Mouse (Mus musculus) forebrain, embryonic 12.5 days (tissue): ENCODE measurements at regions not wholly inside any gene's neighbourhood (a gene's known extent, or its start where the extent isn't known, plus 50 kb on each side); places are given as distances from the start of the nearest gene placed in this dataset.

ENCODE experiments used
- ATAC-seq: fragments of 200-750 bp; cut with Nextera tagmentation; 2 replicates; pipeline ENCODE4 v1.8.0; 2017; ENCODE audit warnings: moderate TSS enrichment; ENCODE audit not compliant: low FRiP score
- H3K27ac ChIP-seq: fragments of 300-500 bp; sonication (generic); 2 replicates; pipeline ENCODE4 v1.5.1; 2016; ENCODE audit warnings: mild to moderate bottlenecking
- H3K27me3 ChIP-seq: fragments of 300-500 bp; sonication (generic); 2 replicates; pipeline ENCODE4 v1.6.1; 2016; ENCODE audit warnings: mild to moderate bottlenecking
- H3K36me3 ChIP-seq: fragments of 300-500 bp; sonication (generic); replicated peaks from 2 replicates; pipeline ENCODE4 v1.6.1; 2016; ENCODE audit warnings: mild to moderate bottlenecking
- H3K4me1 ChIP-seq: fragments of 300-500 bp; sonication (generic); 2 replicates; pipeline ENCODE4 v1.6.1; 2016
- H3K4me2 ChIP-seq: fragments of 300-500 bp; sonication (generic); 2 replicates; pipeline ENCODE4 v1.6.1; 2016; ENCODE audit warnings: mild to moderate bottlenecking, moderate library complexity
- H3K4me3 ChIP-seq: fragments of 300-500 bp; sonication (generic); replicated peaks from 2 replicates; pipeline ENCODE4 v1.5.1; 2016; ENCODE audit warnings: mild to moderate bottlenecking
- H3K9ac ChIP-seq: fragments of 300-500 bp; sonication (generic); 2 replicates; pipeline ENCODE4 v1.6.1; 2016; ENCODE audit warnings: mild to moderate bottlenecking
- H3K9me3 ChIP-seq: fragments of 300-500 bp; sonication (generic); 2 replicates; pipeline ENCODE4 v1.6.1; 2016
- WGBS: fragments of 180-500 bp; shearing (Covaris S2); methylation state at CpG from one replicate; pipeline ENCODE4 v1.1.7; 2016; 5-methylcytosine and 5-hydroxymethylcytosine counted together

GRCm38 (mm10) chr2:178785843-178786242, 355.5 kb downstream of the Cdh26 start:
- no peaks in the 10 kb centered on the region for H3K27me3 ChIP-seq
- no peak overlapping the region for H3K9ac ChIP-seq
- peaks cover 16% of the 10 kb centered on the region for H3K4me1 ChIP-seq
- no peak overlapping the region for H3K4me2 ChIP-seq
- no peak overlapping the region for H3K27ac ChIP-seq
- H3K36me3 ChIP-seq = no peaks in the 10 kb centered on the region
- H3K9me3 ChIP-seq = no peaks in the 10 kb centered on the region
- WGBS = 61% methylated on average over 6 of the region's 6 CpGs
- H3K4me3 ChIP-seq = no peak overlapping the region
- no peak for ATAC-seq

GRCm38 (mm10) chr2:178795841-178796240, 365.5 kb downstream of the Cdh26 start:
- WGBS = 46% methylated on average over 3 of the region's 3 CpGs
- no peaks in the 10 kb centered on the region for H3K9me3 ChIP-seq
- H3K36me3 ChIP-seq = no peaks in the 10 kb centered on the region
- H3K27ac ChIP-seq = no peak overlapping the region
- no peak for ATAC-seq
- no peak overlapping the region for H3K9ac ChIP-seq
- H3K4me2 ChIP-seq = no peak overlapping the region
- no peaks in the 10 kb centered on the region for H3K27me3 ChIP-seq
- no peaks in the 10 kb centered on the region for H3K4me1 ChIP-seq
- H3K4me3 ChIP-seq = no peak overlapping the region

- 62% methylated on average over 12 of the region's 12 CpGs for WGBS
- H3K4me3 ChIP-seq = no peak overlapping the region
- no peak for ATAC-seq
- H3K4me1 ChIP-seq = no peaks in the 10 kb centered on the region
- no peaks in the 10 kb centered on the region for H3K27me3 ChIP-seq
- H3K27ac ChIP-seq = no peak overlapping the region
- no peak overlapping the region for H3K9ac ChIP-seq
- H3K36me3 ChIP-seq = no peaks in the 10 kb centered on the region
- no peaks in the 10 kb centered on the region for H3K9me3 ChIP-seq
- H3K4me2 ChIP-seq = no peak overlapping the region
These were observed 371.1 kb downstream of the Cdh26 start for GRCm38 (mm10) chr2:178801464-178801863.

GRCm38 (mm10) chr2:178805283-178805682, 375.0 kb downstream of the Cdh26 start:
- H3K4me3 ChIP-seq = no peak overlapping the region
- no peaks in the 10 kb centered on the region for H3K27me3 ChIP-seq
- no peak overlapping the region for H3K9ac ChIP-seq
- H3K4me1 ChIP-seq = peaks cover 7% of the 10 kb centered on the region; the same call in 1 of the 2 replicates
- WGBS = 82% methylated on average over 8 of the region's 8 CpGs
- no peak for ATAC-seq
- H3K9me3 ChIP-seq = no peaks in the 10 kb centered on the region
- H3K27ac ChIP-seq = no peak overlapping the region
- H3K36me3 ChIP-seq = no peaks in the 10 kb centered on the region
- H3K4me2 ChIP-seq = no peak overlapping the region

- H3K27ac ChIP-seq = no peak overlapping the region
These were observed 391.2 kb downstream of the Cdh26 start for GRCm38 (mm10) chr2:178821552-178821951.

GRCm38 (mm10) chr2:178830313-178830712, 400.0 kb downstream of the Cdh26 start:
- WGBS = 74% methylated on average over 3 of the region's 3 CpGs
- ATAC-seq = no peak

More at GRCm38 (mm10) chr2:178821552-178821951, 391.2 kb downstream of the Cdh26 start:
- Histone ChIP-seq H3K9ac (no peak overlapping the region), H3K27me3 (no peaks in the 10 kb centered on the region), H3K4me2 (no peak overlapping the region), H3K36me3 (no peaks in the 10 kb centered on the region), H3K4me3 (no peak overlapping the region), H3K9me3 (no peaks in the 10 kb centered on the region), H3K4me1 (no peaks in the 10 kb centered on the region)
- 84% methylated on average over 6 of the region's 6 CpGs for WGBS
- ATAC-seq = no peak

GRCm38 (mm10) chr2:178834986-178835385, 404.7 kb downstream of the Cdh26 start:
- Histone ChIP-seq H3K27me3 (0 out of 2 replicates have a peak, but pooled peaks cover 4% of the 10 kb centered on the region), H3K36me3 (no peaks in the 10 kb centered on the region), H3K4me3 (no peak overlapping the region), H3K4me1 (peaks cover 17% of the 10 kb centered on the region), H3K9ac (no peak overlapping the region), H3K9me3 (no peaks in the 10 kb centered on the region), H3K4me2 (no peak overlapping the region), H3K27ac (no peak overlapping the region)
- no peak for ATAC-seq
- 89% methylated on average over 7 of the region's 7 CpGs for WGBS

More at GRCm38 (mm10) chr2:178830313-178830712, 400.0 kb downstream of the Cdh26 start:
- H3K27ac ChIP-seq = no peak overlapping the region
- 0 out of 2 replicates have a peak, but pooled peaks cover under 1% of the 10 kb centered on the region for H3K27me3 ChIP-seq
- no peaks in the 10 kb centered on the region for H3K36me3 ChIP-seq
- H3K9ac ChIP-seq = no peak overlapping the region
- no peak overlapping the region for H3K4me3 ChIP-seq
- H3K4me1 ChIP-seq = peaks cover 6% of the 10 kb centered on the region; the same call in 1 of the 2 replicates
- H3K9me3 ChIP-seq = no peaks in the 10 kb centered on the region
- H3K4me2 ChIP-seq = no peak overlapping the region

- H3K4me1 ChIP-seq = peaks cover 18% of the 10 kb centered on the region
- H3K4me2 ChIP-seq = no peak overlapping the region
- H3K9me3 ChIP-seq = no peaks in the 10 kb centered on the region
- no peak overlapping the region for H3K4me3 ChIP-seq
- WGBS = 22% methylated on average over 6 of the region's 6 CpGs
- no peaks in the 10 kb centered on the region for H3K36me3 ChIP-seq
- H3K27ac ChIP-seq = no peak overlapping the region
- H3K9ac ChIP-seq = no peak overlapping the region
- ATAC-seq = peak; percentile 42
- 0 out of 2 replicates have a peak, but pooled peaks cover 4% of the 10 kb centered on the region for H3K27me3 ChIP-seq
These were observed 408.2 kb downstream of the Cdh26 start for GRCm38 (mm10) chr2:178838571-178838970.

GRCm38 (mm10) chr2:178840975-178841374, 410.6 kb downstream of the Cdh26 start:
- no peaks in the 10 kb centered on the region for H3K36me3 ChIP-seq
- no peak overlapping the region for H3K4me2 ChIP-seq
- H3K9me3 ChIP-seq = no peaks in the 10 kb centered on the region
- peaks cover 16% of the 10 kb centered on the region for H3K4me1 ChIP-seq
- H3K27ac ChIP-seq = 0 out of 2 replicates have a peak overlapping the region, but pooled peaks have one; percentile 26
- peak; percentile 57; the same call in 1 of the 2 replicates for ATAC-seq
- WGBS = 73% methylated on average over 2 of the region's 2 CpGs
- H3K9ac ChIP-seq = no peak overlapping the region
- no peaks in the 10 kb centered on the region for H3K27me3 ChIP-seq
- no peak overlapping the region for H3K4me3 ChIP-seq

GRCm38 (mm10) chr2:178842595-178842994, 412.3 kb downstream of the Cdh26 start:
- no peak for ATAC-seq
- WGBS = 69% methylated on average over 12 of the region's 12 CpGs

GRCm38 (mm10) chr2:178843458-178843857, 413.1 kb downstream of the Cdh26 start:
- H3K9me3 ChIP-seq = no peaks in the 10 kb centered on the region
- H3K4me2 ChIP-seq = no peak overlapping the region
- no peaks in the 10 kb centered on the region for H3K36me3 ChIP-seq
- H3K9ac ChIP-seq = no peak overlapping the region
- no peak for ATAC-seq
- no peak overlapping the region for H3K27ac ChIP-seq
- H3K4me1 ChIP-seq = peaks cover 12% of the 10 kb centered on the region
- no peak overlapping the region for H3K4me3 ChIP-seq
- 89% methylated on average over 3 of the region's 3 CpGs for WGBS
- no peaks in the 10 kb centered on the region for H3K27me3 ChIP-seq

More at GRCm38 (mm10) chr2:178842595-178842994, 412.3 kb downstream of the Cdh26 start:
- no peak overlapping the region for H3K4me3 ChIP-seq
- no peak overlapping the region for H3K4me2 ChIP-seq
- no peak overlapping the region for H3K9ac ChIP-seq
- peaks cover 16% of the 10 kb centered on the region for H3K4me1 ChIP-seq
- no peaks in the 10 kb centered on the region for H3K27me3 ChIP-seq
- H3K27ac ChIP-seq = peak overlapping the region; percentile 21; the same call in 1 of the 2 replicates
- H3K9me3 ChIP-seq = no peaks in the 10 kb centered on the region
- H3K36me3 ChIP-seq = no peaks in the 10 kb centered on the region

- H3K27ac ChIP-seq = peak overlapping the region; percentile 44; the same call in 1 of the 2 replicates
- no peaks in the 10 kb centered on the region for H3K9me3 ChIP-seq
- no peak overlapping the region for H3K9ac ChIP-seq
- peaks cover 8% of the 10 kb centered on the region; the same call in 1 of the 2 replicates for H3K4me1 ChIP-seq
- ATAC-seq = peak; percentile 27; the same call in 1 of the 2 replicates
- no peak overlapping the region for H3K4me2 ChIP-seq
- no peaks in the 10 kb centered on the region for H3K27me3 ChIP-seq
- no peak overlapping the region for H3K4me3 ChIP-seq
- WGBS = 56% methylated on average over 4 of the region's 4 CpGs
- no peaks in the 10 kb centered on the region for H3K36me3 ChIP-seq
These were observed 414.2 kb downstream of the Cdh26 start for GRCm38 (mm10) chr2:178844561-178844960.

- no peak overlapping the region for H3K9ac ChIP-seq
- 84% methylated on average over 10 of the region's 10 CpGs for WGBS
These were observed 420.0 kb downstream of the Cdh26 start for GRCm38 (mm10) chr2:178850320-178850719.

More at GRCm38 (mm10) chr2:178850320-178850719, 420.0 kb downstream of the Cdh26 start:
- Histone ChIP-seq H3K27me3 (0 out of 2 replicates have a peak, but pooled peaks cover 5% of the 10 kb centered on the region), H3K36me3 (no peaks in the 10 kb centered on the region), H3K9me3 (no peaks in the 10 kb centered on the region), H3K4me2 (no peak overlapping the region), H3K4me3 (no peak overlapping the region), H3K4me1 (peaks cover 30% of the 10 kb centered on the region), H3K27ac (0 out of 2 replicates have a peak overlapping the region, but pooled peaks have one; percentile 25)
- ATAC-seq = peak; percentile 50
